Comparison of ENCODE assay signal across 14 mouse cellular contexts in the genomic region with DNA sequence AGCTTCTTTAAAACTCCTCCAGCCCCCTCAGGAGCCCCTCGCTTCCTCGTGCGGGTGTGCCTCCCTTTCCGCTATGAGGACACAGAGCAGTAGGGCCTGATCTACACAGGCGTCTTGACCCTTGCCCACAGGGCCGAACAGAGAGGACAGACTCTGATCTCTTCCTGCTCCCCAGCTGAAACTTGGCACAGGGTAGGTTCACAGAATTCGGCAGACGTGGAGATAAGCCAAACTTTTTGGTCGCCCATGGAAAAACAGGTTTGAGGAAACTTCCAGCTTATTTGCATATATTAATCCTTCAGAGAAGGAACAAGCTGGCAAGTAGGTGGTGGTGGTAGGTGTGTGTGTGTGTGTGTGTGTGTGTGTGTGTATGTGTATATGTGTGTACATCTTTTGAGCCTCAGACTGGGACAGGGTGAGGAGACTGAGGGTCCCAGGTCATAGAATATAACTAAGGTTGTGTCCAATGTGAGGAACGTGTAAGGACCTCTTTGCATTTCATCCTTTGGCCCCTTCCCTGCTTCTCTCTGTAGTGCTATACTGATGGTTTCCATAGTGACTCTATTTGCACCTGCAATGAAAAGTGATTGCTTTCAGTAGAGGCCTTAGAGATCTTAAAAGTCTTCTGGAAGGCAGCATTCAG. TPM values are rescaled to one million over a fixed set of nuclear protein-coding genes. Genes with fewer than 3 reads are reported as not detected.
DNase-seq lines count a peak whose midpoint lies in the region; ATAC-seq and TF ChIP-seq lines count a peak whose summit lies in the region.
"Had no signal": no experiment of that assay in that cellular context is flagged by ENCODE, and none has a peak within 500 bp of the region (broad histone marks: within the 10 kb centered on the region; RNA-seq: fewer than 3 reads in every experiment).

No protein-coding gene starts in this region.

- no peaks in the 10 kb centered on the region for H3K9me3 ChIP-seq in neural tube, embryonic 11.5 days (ENCODE audit: control insufficient read depth, low read length)
- H3K9me3 ChIP-seq in forebrain, embryonic 14.5 days (replicated peaks; ENCODE audit: control insufficient read depth, low read length) = no peaks in the 10 kb centered on the region
- H3K9me3 ChIP-seq: embryonic facial prominence, embryonic 15.5 days; heart, embryonic 13.5 days had no signal

- H3K4me1 ChIP-seq in neural tube, embryonic 11.5 days (ENCODE audit: control insufficient read depth, insufficient read depth, low read length) = peaks cover 10% of the 10 kb centered on the region
- peaks cover 23% of the 10 kb centered on the region for H3K4me1 ChIP-seq in forebrain, embryonic 14.5 days (ENCODE audit: control insufficient read depth, insufficient read depth, low read length)
- no peaks in the 10 kb centered on the region for H3K4me1 ChIP-seq in lung, adult 2 months (ENCODE audit: control insufficient read depth, insufficient read depth, low read length)

- H3K4me3 ChIP-seq in neural tube, embryonic 11.5 days (ENCODE audit: low read depth, low read length) = no peak overlapping the region
- no peak overlapping the region for H3K4me3 ChIP-seq in forebrain, embryonic 14.5 days (ENCODE audit: low read depth, low read length)
- no peak overlapping the region for H3K4me3 ChIP-seq in lung, adult 2 months (replicated peaks; ENCODE audit: extremely low read depth, low read depth, low read length)
- H3K4me3 ChIP-seq: embryonic facial prominence, embryonic 15.5 days; heart, embryonic 13.5 days had no signal

- 80% methylated on average over 10 of the region's 10 CpGs for WGBS in neural tube, embryonic 11.5 days
- WGBS in forebrain, embryonic 14.5 days = 24% methylated on average over 10 of the region's 10 CpGs
- WGBS in lung, adult 2 months = 40% methylated on average over 10 of the region's 10 CpGs

- TF ChIP-seq CTCF in lung, adult 2 months (IDR thresholded peaks at IDR 0.05; ENCODE audit: insufficient read depth, low read length) = no peak

- no peak for TF ChIP-seq POLR2A in lung, adult 2 months (IDR thresholded peaks at IDR 0.05; ENCODE audit: borderline replicate concordance, extremely low read depth, low read depth, low read length)

- no peak for DNase-seq in neural tube, embryonic 11.5 days (ENCODE audit: low spot score)
- DNase-seq in neural tube, embryonic 10.5 days (ENCODE audit: extremely low spot score, low spot score) = no peak
- peak; percentile 49 for DNase-seq in forebrain, embryonic 14.5 days (ENCODE audit: low spot score)
- peak; percentile 76 for DNase-seq in kidney, postnatal 14 days
- no peak for DNase-seq in adrenal gland, adult 2 months
- no peak for DNase-seq in lung, adult 2 months
- DNase-seq: gastrocnemius, postnatal 10 days; thymus, postnatal 14 days had no signal

- peak overlapping the region; percentile 58; the same call in 1 of the 2 replicates for H3K27ac ChIP-seq in neural tube, embryonic 11.5 days (ENCODE audit: low read depth, low read length)
- peak overlapping the region; percentile 78 for H3K27ac ChIP-seq in forebrain, embryonic 14.5 days (ENCODE audit: low read depth, low read length)
- H3K27ac ChIP-seq: embryonic facial prominence, embryonic 15.5 days; heart, embryonic 13.5 days had no signal

- ATAC-seq in neural tube, embryonic 11.5 days (ENCODE audit: insufficient read depth, low FRiP score, low TSS enrichment) = no peak; the same call in 1 of the 2 replicates
- ATAC-seq in forebrain, embryonic 14.5 days = peak; percentile 29; the same call in 1 of the 2 replicates
- ATAC-seq in frontal cortex, adult (ENCODE audit: low TSS enrichment) = no peak

- no peak overlapping the region for H3K9ac ChIP-seq in neural tube, embryonic 11.5 days (ENCODE audit: low read length)
- no peak overlapping the region for H3K9ac ChIP-seq in forebrain, embryonic 14.5 days (ENCODE audit: low read length)
- H3K9ac ChIP-seq: embryonic facial prominence, embryonic 15.5 days; heart, embryonic 13.5 days had no signal

- no peaks in the 10 kb centered on the region for H3K27me3 ChIP-seq in neural tube, embryonic 11.5 days (ENCODE audit: control insufficient read depth, insufficient read depth, low read length)
- no peaks in the 10 kb centered on the region for H3K27me3 ChIP-seq in forebrain, embryonic 14.5 days (replicated peaks; ENCODE audit: control insufficient read depth, insufficient read depth, low read length)
- H3K27me3 ChIP-seq: embryonic facial prominence, embryonic 15.5 days; heart, embryonic 13.5 days had no signal

- H3K4me2 ChIP-seq in neural tube, embryonic 11.5 days (ENCODE audit: low read depth) = no peak overlapping the region
- peak overlapping the region; percentile 2; the same call in 1 of the 2 replicates for H3K4me2 ChIP-seq in forebrain, embryonic 14.5 days (ENCODE audit: low read length)
- H3K4me2 ChIP-seq: embryonic facial prominence, embryonic 15.5 days; heart, embryonic 13.5 days had no signal

- no peaks in the 10 kb centered on the region for H3K36me3 ChIP-seq in neural tube, embryonic 11.5 days (ENCODE audit: control insufficient read depth, insufficient read depth, low read length)
- no peaks in the 10 kb centered on the region for H3K36me3 ChIP-seq in forebrain, embryonic 14.5 days (ENCODE audit: control insufficient read depth, insufficient read depth, low read length)
- H3K36me3 ChIP-seq: embryonic facial prominence, embryonic 15.5 days; heart, embryonic 13.5 days had no signal

RNA-seq across cellular contexts. Expression of gene Kcnk5, which starts 43.1 kb away (rescaled TPM):
- 8.8 and 9.1 TPM in 2 replicates for polyA plus RNA-seq in neural tube, embryonic 11.5 days (2014; fragmentation: Nextera tagmentation; extraction: Ambion mirVana)
- polyA plus RNA-seq in forebrain, embryonic 14.5 days (2014; fragmentation: Nextera tagmentation; extraction: Ambion mirVana) = 2.5 and 3.1 TPM in 2 replicates
- total RNA-seq in adrenal gland, adult 2 months (2021) = 1 to 10 TPM; 8.6 to 9.5 TPM
- polyA plus RNA-seq in adrenal gland, adult 2 months (2012; rRNA removed) = 6.4 and 9.8 TPM in 2 replicates
- polyA plus RNA-seq in lung, adult 2 months (2012; rRNA removed) = 4.3 and 5.7 TPM in 2 replicates

RNA-seq across cellular contexts. Expression of gene Kcnk16, which starts 44.3 kb away (rescaled TPM):
- polyA plus RNA-seq in neural tube, embryonic 11.5 days (2014; fragmentation: Nextera tagmentation; extraction: Ambion mirVana) = not detected in 2 replicates
- not detected in 2 replicates for polyA plus RNA-seq in forebrain, embryonic 14.5 days (2014; fragmentation: Nextera tagmentation; extraction: Ambion mirVana)
- total RNA-seq in adrenal gland, adult 2 months (2021) = not detected
- polyA plus RNA-seq in adrenal gland, adult 2 months (2012; rRNA removed) = not detected in 2 replicates
- polyA plus RNA-seq in lung, adult 2 months (2012; rRNA removed) = 0.12 TPM in 1 of 2 replicates, not detected in the other
- total RNA-seq: CH12.LX; gastrocnemius, postnatal 10 days; left cerebral cortex, postnatal 25 days; monocyte, adult 5-6 weeks had no signal

Comparison
In these comparisons a context has a peak if more than half of its experiments do, and no peak if none do; other contexts are left out.
1. DNase-seq: peak in forebrain, embryonic 14.5 days (single experiment) and kidney, postnatal 14 days (single experiment); none in neural tube, embryonic 11.5 days (single experiment), neural tube, embryonic 10.5 days (single experiment), adrenal gland, adult 2 months (single experiment) and lung, adult 2 months (single experiment).